12 mouse cellular contexts compared by ENCODE assay signal in the genomic region with DNA sequence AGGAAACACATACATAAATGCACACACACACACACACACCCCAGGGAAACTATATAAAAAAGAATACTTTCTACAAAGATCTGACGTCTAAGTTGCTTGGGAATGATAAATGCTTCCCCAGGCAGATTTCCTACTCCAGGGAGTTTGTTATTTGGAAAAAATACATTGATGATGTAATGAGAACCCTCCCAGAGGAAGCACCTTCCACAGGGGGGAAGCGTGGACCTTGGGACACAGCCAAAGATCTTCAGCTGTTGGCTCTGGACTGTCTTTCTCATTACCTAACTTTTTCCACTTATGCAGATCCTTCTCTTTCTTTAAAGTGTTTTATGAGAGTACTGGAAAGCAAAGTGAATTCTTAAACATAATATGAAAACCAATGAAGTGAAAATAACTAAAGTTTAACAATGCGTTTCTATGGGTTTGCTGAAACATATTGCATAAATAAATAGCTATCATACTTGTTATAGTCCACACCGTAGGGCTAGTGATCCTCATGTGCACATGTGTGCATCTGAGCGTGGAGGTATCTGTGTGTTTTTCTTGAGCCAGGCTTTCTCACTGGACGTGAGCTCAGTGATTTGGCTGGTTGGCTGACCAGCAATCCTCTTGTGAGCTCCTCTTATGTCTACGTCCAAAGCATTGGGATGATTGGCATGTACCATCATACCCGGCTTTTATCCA. TPM values are rescaled to one million over a fixed set of nuclear protein-coding genes. Genes with fewer than 3 reads are reported as not detected.
DNase-seq lines count a peak whose midpoint lies in the region; ATAC-seq and TF ChIP-seq lines count a peak whose summit lies in the region.
"Had no signal": no experiment of that assay in that cellular context is flagged by ENCODE, and none has a peak within 500 bp of the region (broad histone marks: within the 10 kb centered on the region; RNA-seq: fewer than 3 reads in every experiment).

No protein-coding gene starts in this region.

- no peak for TF ChIP-seq POLR2A in cerebellum, adult 2 months (IDR thresholded peaks at IDR 0.05; ENCODE audit: borderline replicate concordance, insufficient read depth, low read length)

- no peak overlapping the region for H3K4me2 ChIP-seq in lung, embryonic 15.5 days
- H3K4me2 ChIP-seq: forebrain, embryonic 15.5 days had no signal

- no peaks in the 10 kb centered on the region for H3K27me3 ChIP-seq in lung, embryonic 15.5 days
- H3K27me3 ChIP-seq in cerebellum, adult 2 months (ENCODE audit: control insufficient read depth, insufficient read depth, low read length): no peaks in the 10 kb centered on the region
- H3K27me3 ChIP-seq: forebrain, embryonic 15.5 days had no signal

- peaks cover 54% of the 10 kb centered on the region for H3K4me1 ChIP-seq in lung, embryonic 15.5 days
- no peaks in the 10 kb centered on the region for H3K4me1 ChIP-seq in cerebellum, adult 2 months (ENCODE audit: control insufficient read depth, insufficient read depth, low read length)
- H3K4me1 ChIP-seq: forebrain, embryonic 15.5 days had no signal

- ATAC-seq in lung, embryonic 15.5 days (ENCODE audit: borderline replicate concordance, extremely low read depth, low FRiP score, low TSS enrichment): no peak; the same call in 1 of the 2 replicates
- ATAC-seq: forebrain, embryonic 15.5 days had no signal

- no peak overlapping the region for H3K4me3 ChIP-seq in lung, embryonic 15.5 days
- H3K4me3 ChIP-seq in cerebellum, adult 2 months (replicated peaks; ENCODE audit: insufficient read depth, low read depth, low read length): no peak overlapping the region
- H3K4me3 ChIP-seq: forebrain, embryonic 15.5 days; myocyte had no signal

- WGBS in lung, embryonic 15.5 days: 60% methylated on average over 8 of the region's 8 CpGs
- WGBS in cerebellum, adult 2 months: 47% methylated on average over 8 of the region's 8 CpGs

- H3K9ac ChIP-seq in lung, embryonic 15.5 days: no peak overlapping the region
- H3K9ac ChIP-seq: forebrain, embryonic 15.5 days had no signal

- 0 out of 2 replicates have a peak overlapping the region, but pooled peaks have one; percentile 31 for H3K27ac ChIP-seq in lung, embryonic 15.5 days
- no peak overlapping the region for H3K27ac ChIP-seq in cerebellum, adult 2 months (ENCODE audit: insufficient read depth, low read length)
- H3K27ac ChIP-seq: forebrain, embryonic 15.5 days had no signal

- H3K9me3 ChIP-seq in lung, embryonic 15.5 days: no peaks in the 10 kb centered on the region
- H3K9me3 ChIP-seq: forebrain, embryonic 15.5 days had no signal

- DNase-seq in adrenal gland, postnatal 36 days: peak; percentile 30 to 45
- peak; percentile 48 for DNase-seq in gastrocnemius, postnatal 14 days
- DNase-seq in heart, postnatal 4 days: peak; percentile 74
- no peak for DNase-seq in ovary, postnatal 14 days (ENCODE audit: low spot score)
- DNase-seq in cerebellum, adult 2 months: no peak
- DNase-seq in spleen, postnatal 4 days (ENCODE audit: low spot score in 2 of 2): no peak
- DNase-seq: cerebellum, adult 11 months; left cerebral cortex, postnatal 4 days; spleen, adult 18-20 months had no signal

- no peak for TF ChIP-seq CTCF in cerebellum, adult 2 months (IDR thresholded peaks at IDR 0.05; ENCODE audit: borderline replicate concordance, insufficient read depth, low read depth, low read length)

- intact Hi-C loops in gastrocnemius, postnatal 14 days (cut with DNase I; ENCODE audit: low total_unique reads): no loop called here

- no peaks in the 10 kb centered on the region for H3K36me3 ChIP-seq in lung, embryonic 15.5 days
- H3K36me3 ChIP-seq: forebrain, embryonic 15.5 days had no signal

RNA-seq across cellular contexts. Expression of a gene that starts 30.7 kb away (rescaled TPM):
- 10 to 100 TPM; 29.8 to 50.3 TPM for total RNA-seq in adrenal gland, postnatal 36 days (2021)
- total RNA-seq in gastrocnemius, postnatal 14 days (2021): 10 to 100 TPM; 17.3 to 19.3 TPM
- total RNA-seq in heart, postnatal 4 days (2021): 10 to 100 TPM; 87.3 to 88.9 TPM
- 54.9 and 58.9 TPM in 2 replicates for polyA plus RNA-seq in lung, embryonic 15.5 days (2015; fragmentation: Nextera tagmentation; extraction: Ambion mirVana)
- polyA plus RNA-seq in cerebellum, adult 2 months (2012; rRNA removed): 4.7 and 5.9 TPM in 2 replicates

Comparison
In these comparisons a context has a peak if more than half of its experiments do, and no peak if none do; other contexts are left out.
1. DNase-seq: peak in adrenal gland, postnatal 36 days (2 of 2), gastrocnemius, postnatal 14 days (single experiment) and heart, postnatal 4 days (single experiment); none in ovary, postnatal 14 days (single experiment), cerebellum, adult 2 months (0 of 2) and spleen, postnatal 4 days (0 of 2).